Mouse (Mus musculus) lung, postnatal 0 days (tissue): ENCODE data around the gene Krtap5-4.
A peak's percentile ranks its signal among the peaks of the same experiment; 100 is the strongest.

Experiments
- CTCF ChIP-seq: IDR thresholded peaks from 2 replicates; pipeline ENCODE4 v1.5.1; 2016; ENCODE audit warnings: antibody characterized with exemption, mild to moderate bottlenecking
- EP300 ChIP-seq: IDR thresholded peaks from 2 replicates; pipeline ENCODE4 v1.6.1; 2016; ENCODE audit warnings: antibody characterized with exemption, mild to moderate bottlenecking, control low read depth

- peak; percentile 41 for TF ChIP-seq CTCF
- no peak; the same call in 1 of the 2 replicates for TF ChIP-seq EP300
Measured at GRCm38 (mm10) chr7:142284023-142284591, 19.2 kb upstream of the Krtap5-4 start.
